Mouse (Mus musculus) olfactory bulb, adult 2 months (tissue): Measurements from ENCODE around the gene Tnni2. TPM values are rescaled to one million over a fixed set of nuclear protein-coding genes. Genes with fewer than 3 reads are reported as not detected.
A peak's percentile ranks its signal among the peaks of the same experiment; 100 is the strongest.

ENCODE experiments used
- H3K27ac ChIP-seq: fragments of 200-500 bp; 2 replicates; pipeline ENCODE4 v1.5.1; 2012; ENCODE audit warnings: low read depth, low read length; ENCODE audit not compliant: insufficient read depth
- H3K4me1 ChIP-seq: fragments of 200-500 bp; 2 replicates; pipeline ENCODE4 v1.6.1; 2012; ENCODE audit warnings: low read length; ENCODE audit not compliant: control insufficient read depth, insufficient read depth
- H3K4me3 ChIP-seq: fragments of 200-500 bp; 2 replicates; pipeline ENCODE4 v1.5.1; 2012; ENCODE audit warnings: mild to moderate bottlenecking, low read depth, low read length, moderate library complexity; ENCODE audit not compliant: insufficient read depth
- CTCF ChIP-seq: fragments of 200-500 bp; IDR thresholded peaks from 2 replicates; pipeline ENCODE4 v1.5.1; 2012; ENCODE audit warnings: low read depth, mild to moderate bottlenecking, low read length, moderate library complexity; ENCODE audit not compliant: insufficient read depth
- POLR2A ChIP-seq: fragments of 200-500 bp; IDR thresholded peaks from 2 replicates; pipeline ENCODE4 v1.6.1; 2012; ENCODE audit warnings: mild to moderate bottlenecking, low read depth, low read length, moderate library complexity; ENCODE audit not compliant: insufficient read depth
- WGBS: fragments of 180-500 bp; shearing (Covaris S2); methylation state at CpG from one replicate; pipeline ENCODE4 v1.1.7; 2018; 5-methylcytosine and 5-hydroxymethylcytosine counted together
- polyA plus RNA-seq: library from polyadenylated mRNA; stranded (reverse); fragments of >200 nt; gene quantifications from 2 replicates; pipeline ENCODE4 v1.2.4, GENCODE M21; 2012; ENCODE audit warnings: low replicate concordance; ENCODE audit not compliant: missing spikeins, insufficient read depth, insufficient read length

Tnni2 gene
- polyA plus RNA-seq, 1 experiment = not detected

GRCm38 (mm10) chr7:142419887-142420286 is 21.7 kb upstream of the Tnni2 start:
- H3K4me3 ChIP-seq = no peak overlapping the region
- no peak overlapping the region for H3K27ac ChIP-seq
- no peaks in the 10 kb centered on the region for H3K4me1 ChIP-seq
- TF ChIP-seq CTCF (no peak), POLR2A (no peak)
- 86% methylated on average over 5 of the region's 5 CpGs for WGBS

- TF ChIP-seq CTCF (no peak), POLR2A (no peak)
- no peaks in the 10 kb centered on the region for H3K4me1 ChIP-seq
- WGBS = 82% methylated on average over 2 of the region's 2 CpGs
- no peak overlapping the region for H3K4me3 ChIP-seq
- no peak overlapping the region for H3K27ac ChIP-seq
Measured at GRCm38 (mm10) chr7:142421826-142422225, 19.8 kb upstream of the Tnni2 start.

- TF ChIP-seq POLR2A (no peak), CTCF (no peak)
- peaks cover 6% of the 10 kb centered on the region for H3K4me1 ChIP-seq
- H3K4me3 ChIP-seq = no peak overlapping the region
- 70% methylated on average over 11 of the region's 11 CpGs for WGBS
- H3K27ac ChIP-seq = no peak overlapping the region
Measured at GRCm38 (mm10) chr7:142425641-142426213, 15.9 kb upstream of the Tnni2 start.

- 52% methylated on average over 7 of the region's 7 CpGs for WGBS
- no peak for TF ChIP-seq CTCF
- TF ChIP-seq POLR2A = no peak
- H3K4me3 ChIP-seq = no peak overlapping the region
- H3K27ac ChIP-seq = no peak overlapping the region
- peaks cover 6% of the 10 kb centered on the region for H3K4me1 ChIP-seq
Measured at GRCm38 (mm10) chr7:142428213-142428612, 13.4 kb upstream of the Tnni2 start.

DNA sequence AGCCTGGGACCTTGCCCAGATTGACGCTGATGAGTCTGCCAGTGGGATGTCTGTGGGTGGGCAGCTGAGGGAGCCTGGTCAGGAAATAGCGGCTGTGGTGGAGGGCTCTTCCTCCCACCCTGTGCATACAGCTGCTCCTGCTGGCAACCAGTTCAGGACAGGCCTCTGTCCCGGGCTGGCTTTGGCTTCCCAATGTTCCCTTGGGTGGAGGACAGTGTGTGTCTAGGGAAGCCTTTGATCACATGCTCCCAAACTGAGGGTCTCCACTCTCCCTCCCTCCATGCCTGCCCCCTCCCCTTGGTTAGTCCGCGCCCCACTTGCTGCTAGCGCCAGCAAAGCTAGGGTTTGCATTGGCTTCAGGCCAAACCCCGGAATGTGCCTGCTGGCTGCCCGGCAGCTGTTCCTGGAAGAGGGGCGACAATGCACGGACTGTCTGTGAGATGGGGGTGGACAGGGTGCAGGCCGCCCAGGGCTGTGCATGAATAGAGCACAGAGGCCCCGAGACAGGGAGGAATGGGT is 11.4 kb upstream of the Tnni2 start:
- 29% methylated on average over 12 of the region's 12 CpGs for WGBS
- Histone ChIP-seq H3K27ac (no peak overlapping the region), H3K4me3 (no peak overlapping the region), H3K4me1 (peaks cover 6% of the 10 kb centered on the region)
- TF ChIP-seq CTCF = no peak
- no peak for TF ChIP-seq POLR2A

GRCm38 (mm10) chr7:142431106-142431505 is 10.5 kb upstream of the Tnni2 start:
- TF ChIP-seq CTCF (no peak), POLR2A (no peak)
- Histone ChIP-seq H3K4me3 (no peak overlapping the region), H3K27ac (no peak overlapping the region), H3K4me1 (peaks cover 6% of the 10 kb centered on the region)
- 86% methylated on average over 14 of the region's 14 CpGs for WGBS

DNA sequence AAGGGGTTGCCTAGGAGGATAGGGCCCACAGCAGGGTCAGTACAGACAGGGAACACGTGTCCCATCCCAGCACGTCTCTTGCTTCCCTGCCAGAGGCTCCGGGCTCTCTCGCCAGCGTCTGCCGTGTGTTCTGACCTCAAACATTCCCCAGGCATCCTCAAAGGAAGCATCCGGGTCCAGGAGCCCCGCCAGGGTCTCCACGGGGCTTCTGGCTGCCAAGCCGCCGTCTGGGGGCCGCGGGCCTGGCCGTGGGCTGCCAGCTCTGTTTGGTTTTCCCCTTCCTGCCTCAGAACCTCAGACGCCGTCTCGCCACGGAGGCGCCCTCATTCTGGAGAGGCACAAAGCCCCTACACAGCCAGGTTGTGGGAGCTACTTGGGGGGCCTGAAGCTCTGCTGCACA is 8.0 kb upstream of the Tnni2 start:
- WGBS = 48% methylated on average over 19 of the region's 19 CpGs
- TF ChIP-seq POLR2A = no peak
- TF ChIP-seq CTCF = no peak
- H3K4me3 ChIP-seq = no peak overlapping the region
- peaks cover 6% of the 10 kb centered on the region for H3K4me1 ChIP-seq
- no peak overlapping the region for H3K27ac ChIP-seq

DNA sequence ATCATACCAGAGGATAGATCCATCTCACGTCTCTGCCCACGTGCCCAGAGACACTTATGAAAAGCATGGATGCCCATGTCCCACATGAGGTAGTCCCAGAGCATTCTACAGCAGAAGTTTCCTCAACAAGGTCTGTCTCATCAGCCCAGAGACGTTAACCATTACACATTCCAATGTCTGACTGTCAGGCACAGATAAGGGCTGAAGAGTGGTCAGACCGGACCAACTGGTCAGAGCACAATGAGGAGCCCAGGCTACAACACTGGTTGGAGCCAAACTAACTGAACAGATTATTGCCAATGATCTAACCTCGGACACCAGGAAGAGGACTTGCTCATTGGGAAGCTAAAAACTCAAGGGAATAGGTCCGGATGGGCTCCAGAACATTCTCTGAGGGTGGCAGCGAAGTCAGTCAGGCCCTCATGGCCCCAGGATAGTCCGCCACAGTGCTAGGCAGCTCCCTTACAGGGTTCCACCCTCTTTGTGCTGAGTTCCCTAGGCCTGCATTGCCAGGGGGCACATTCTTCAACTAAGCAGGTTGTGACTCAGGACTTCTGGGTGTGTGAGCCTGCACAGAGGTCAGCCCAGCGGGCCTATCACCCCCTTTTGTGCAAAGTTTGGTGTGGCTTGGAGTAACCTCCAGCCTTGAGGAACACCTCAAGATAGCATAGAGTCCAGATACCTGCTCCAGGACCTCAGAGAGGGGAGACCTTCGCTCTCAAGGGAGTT is 7.3 kb upstream of the Tnni2 start, which contains the start of gene Syt8:
Gene Syt8 (plus strand): TSS at position 714 of the 729 bp plus-strand sequence.
- peaks cover 6% of the 10 kb centered on the region for H3K4me1 ChIP-seq

DNA sequence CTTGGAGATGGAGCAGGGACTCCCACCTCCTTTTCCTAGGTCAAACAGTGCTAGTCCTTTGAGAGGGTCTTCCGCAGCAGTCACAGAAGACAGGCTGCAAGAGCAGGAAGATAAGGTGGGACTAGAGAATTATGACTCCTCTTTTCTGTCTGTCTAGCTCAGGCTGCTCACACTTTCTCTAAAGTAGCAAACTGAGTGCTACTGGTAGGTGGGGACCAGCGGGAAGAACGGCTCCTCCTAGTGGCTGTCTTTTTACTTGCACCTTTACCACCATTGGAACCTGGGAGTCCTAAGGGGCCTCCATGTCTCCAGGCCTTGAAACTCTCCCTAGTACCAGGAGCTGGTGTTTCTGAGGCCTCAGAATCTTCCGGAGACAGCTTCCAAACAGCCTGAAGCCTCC is 6.1 kb upstream of the Tnni2 start:
- Histone ChIP-seq H3K4me3 (no peak overlapping the region), H3K4me1 (peaks cover under 1% of the 10 kb centered on the region; the same call in 1 of the 2 replicates), H3K27ac (no peak overlapping the region)
- WGBS = 26% methylated on average over 4 of the region's 4 CpGs
- TF ChIP-seq CTCF (0 out of 2 replicates have a peak, but pooled peaks have one; percentile 30), POLR2A (no peak)

More for the DNA sequence above, 7.3 kb upstream of the Tnni2 start, which contains the start of gene Syt8:
- H3K27ac ChIP-seq = no peak within 1 kb of the TSS
- H3K4me3 ChIP-seq = no peak within 1 kb of the TSS
- WGBS = 95% methylated on average over 10 of the region's 10 CpGs
- TF ChIP-seq CTCF (no peak), POLR2A (no peak)

GRCm38 (mm10) chr7:142437324-142437723 is 4.3 kb upstream of the Tnni2 start:
- WGBS = 82% methylated on average over 5 of the region's 5 CpGs
- Histone ChIP-seq H3K27ac (no peak overlapping the region), H3K4me3 (no peak overlapping the region), H3K4me1 (no peaks in the 10 kb centered on the region)
- TF ChIP-seq POLR2A (no peak), CTCF (no peak)
